Mouse (Mus musculus): ENCODE measurements around the gene Rhog. TPM values are rescaled to one million over a fixed set of nuclear protein-coding genes. Genes with fewer than 3 reads are reported as not detected.

The Rhog gene
- polyA plus RNA-seq, 1 experiment from 2014 or later = 59.6 TPM

GRCm38 (mm10) chr7:102259716-102260479, 4.0 kb upstream of the Rhog start:
- no peak overlapping the region for H3K4me3 ChIP-seq (ENCODE audit: low read length)
- H3K36me3 ChIP-seq (ENCODE audit: control insufficient read depth, insufficient read depth) = no peaks in the 10 kb centered on the region
- H3K9me3 ChIP-seq (replicated peaks; ENCODE audit: control insufficient read depth, low read length) = no peaks in the 10 kb centered on the region
- no peak overlapping the region for H3K4me2 ChIP-seq (ENCODE audit: low read depth, low read length)
- no peak overlapping the region for H3K27ac ChIP-seq (ENCODE audit: low read length)
- H3K9ac ChIP-seq (ENCODE audit: low read length) = no peak overlapping the region
- H3K27me3 ChIP-seq (ENCODE audit: control insufficient read depth, insufficient read depth, low read length) = peaks cover 2% of the 10 kb centered on the region; the same call in 1 of the 2 replicates
- 71% methylated on average over 10 of the region's 10 CpGs for WGBS
- ATAC-seq (replicated peaks; ENCODE audit: extremely low read depth, insufficient read depth, low FRiP score) = no peak
- H3K4me1 ChIP-seq (ENCODE audit: control insufficient read depth, insufficient read depth, low read length) = no peaks in the 10 kb centered on the region

- Histone ChIP-seq H3K36me3 (ENCODE audit: control insufficient read depth, insufficient read depth) (no peaks in the 10 kb centered on the region), H3K4me1 (ENCODE audit: control insufficient read depth, insufficient read depth, low read length) (no peaks in the 10 kb centered on the region), H3K4me3 (ENCODE audit: low read length) (no peak overlapping the region), H3K9ac (ENCODE audit: low read length) (no peak overlapping the region), H3K9me3 (replicated peaks; ENCODE audit: control insufficient read depth, low read length) (no peaks in the 10 kb centered on the region), H3K27ac (ENCODE audit: low read length) (no peak overlapping the region), H3K4me2 (ENCODE audit: low read depth, low read length) (no peak overlapping the region), H3K27me3 (ENCODE audit: control insufficient read depth, insufficient read depth, low read length) (no peaks in the 10 kb centered on the region; the same call in 1 of the 2 replicates)
- 73% methylated on average over 3 of the region's 3 CpGs for WGBS
- ATAC-seq (replicated peaks; ENCODE audit: extremely low read depth, insufficient read depth, low FRiP score) = no peak
Measured at GRCm38 (mm10) chr7:102258753-102259152, 2.9 kb upstream of the Rhog start.

- H3K36me3 ChIP-seq (ENCODE audit: control insufficient read depth, insufficient read depth) = no peaks in the 10 kb centered on the region
- H3K9ac ChIP-seq (ENCODE audit: low read length) = no peak overlapping the region
- no peak overlapping the region for H3K4me2 ChIP-seq (ENCODE audit: low read depth, low read length)
- no peaks in the 10 kb centered on the region; the same call in 1 of the 2 replicates for H3K27me3 ChIP-seq (ENCODE audit: control insufficient read depth, insufficient read depth, low read length)
- no peak overlapping the region for H3K4me3 ChIP-seq (ENCODE audit: low read length)
- no peak overlapping the region for H3K27ac ChIP-seq (ENCODE audit: low read length)
- 16% methylated on average over 4 of the region's 4 CpGs for WGBS
- peak; percentile 32 for ATAC-seq (replicated peaks; ENCODE audit: extremely low read depth, insufficient read depth, low FRiP score)
- no peaks in the 10 kb centered on the region for H3K4me1 ChIP-seq (ENCODE audit: control insufficient read depth, insufficient read depth, low read length)
- H3K9me3 ChIP-seq (replicated peaks; ENCODE audit: control insufficient read depth, low read length) = no peaks in the 10 kb centered on the region
Measured at GRCm38 (mm10) chr7:102258189-102258588, 2.3 kb upstream of the Rhog start.

- no peak overlapping the region for H3K27ac ChIP-seq (ENCODE audit: low read length)
- 75% methylated on average over 3 of the region's 3 CpGs for WGBS
- no peaks in the 10 kb centered on the region for H3K36me3 ChIP-seq (ENCODE audit: control insufficient read depth, insufficient read depth)
- no peak overlapping the region for H3K9ac ChIP-seq (ENCODE audit: low read length)
- no peaks in the 10 kb centered on the region; the same call in 1 of the 2 replicates for H3K27me3 ChIP-seq (ENCODE audit: control insufficient read depth, insufficient read depth, low read length)
- no peak for ATAC-seq (replicated peaks; ENCODE audit: extremely low read depth, insufficient read depth, low FRiP score)
- H3K4me1 ChIP-seq (ENCODE audit: control insufficient read depth, insufficient read depth, low read length) = no peaks in the 10 kb centered on the region
- H3K4me2 ChIP-seq (ENCODE audit: low read depth, low read length) = no peak overlapping the region
- H3K9me3 ChIP-seq (replicated peaks; ENCODE audit: control insufficient read depth, low read length) = no peaks in the 10 kb centered on the region
- no peak overlapping the region for H3K4me3 ChIP-seq (ENCODE audit: low read length)
Measured at GRCm38 (mm10) chr7:102256636-102257035, 782 bp upstream of the Rhog start.

GRCm38 (mm10) chr7:102253631-102254030, 2.2 kb downstream of the Rhog start:
- no peaks in the 10 kb centered on the region for H3K36me3 ChIP-seq (ENCODE audit: control insufficient read depth, insufficient read depth)
- peaks cover 12% of the 10 kb centered on the region for H3K4me1 ChIP-seq (ENCODE audit: control insufficient read depth, insufficient read depth, low read length)
- H3K4me2 ChIP-seq (ENCODE audit: low read depth, low read length) = no peak overlapping the region
- no peaks in the 10 kb centered on the region for H3K9me3 ChIP-seq (replicated peaks; ENCODE audit: control insufficient read depth, low read length)
- no peak overlapping the region for H3K4me3 ChIP-seq (ENCODE audit: low read length)
- no peak for ATAC-seq (replicated peaks; ENCODE audit: extremely low read depth, insufficient read depth, low FRiP score)
- 75% methylated on average over 1 of the region's 1 CpGs for WGBS
- no peak overlapping the region for H3K27ac ChIP-seq (ENCODE audit: low read length)
- no peak overlapping the region for H3K9ac ChIP-seq (ENCODE audit: low read length)
- H3K27me3 ChIP-seq (ENCODE audit: control insufficient read depth, insufficient read depth, low read length) = no peaks in the 10 kb centered on the region; the same call in 1 of the 2 replicates

GRCm38 (mm10) chr7:102250631-102251214, 5.1 kb downstream of the Rhog start:
- ATAC-seq (replicated peaks; ENCODE audit: extremely low read depth, insufficient read depth, low FRiP score) = peak; percentile 79
- no peaks in the 10 kb centered on the region for H3K9me3 ChIP-seq (replicated peaks; ENCODE audit: control insufficient read depth, low read length)
- H3K4me1 ChIP-seq (ENCODE audit: control insufficient read depth, insufficient read depth, low read length) = peaks cover 40% of the 10 kb centered on the region
- H3K4me3 ChIP-seq (ENCODE audit: low read length) = peak overlapping the region; percentile 94
- H3K36me3 ChIP-seq (ENCODE audit: control insufficient read depth, insufficient read depth) = no peaks in the 10 kb centered on the region
- peak overlapping the region; percentile 91 for H3K27ac ChIP-seq (ENCODE audit: low read length)
- H3K27me3 ChIP-seq (ENCODE audit: control insufficient read depth, insufficient read depth, low read length) = no peaks in the 10 kb centered on the region
- H3K4me2 ChIP-seq (ENCODE audit: low read depth, low read length) = peak overlapping the region; percentile 84
- under 1% methylated on average over 32 of the region's 33 CpGs for WGBS
- H3K9ac ChIP-seq (ENCODE audit: low read length) = peak overlapping the region; percentile 99

- peak overlapping the region; percentile 99 for H3K9ac ChIP-seq (ENCODE audit: low read length)
- no peaks in the 10 kb centered on the region for H3K36me3 ChIP-seq (ENCODE audit: control insufficient read depth, insufficient read depth)
- no peaks in the 10 kb centered on the region for H3K9me3 ChIP-seq (replicated peaks; ENCODE audit: control insufficient read depth, low read length)
- H3K27me3 ChIP-seq (ENCODE audit: control insufficient read depth, insufficient read depth, low read length) = no peaks in the 10 kb centered on the region
- WGBS = under 1% methylated on average over 31 of the region's 49 CpGs
- peak overlapping the region; percentile 91 for H3K27ac ChIP-seq (ENCODE audit: low read length)
- H3K4me1 ChIP-seq (ENCODE audit: control insufficient read depth, insufficient read depth, low read length) = peaks cover 46% of the 10 kb centered on the region
- peak; percentile 85 for ATAC-seq (replicated peaks; ENCODE audit: extremely low read depth, insufficient read depth, low FRiP score)
- H3K4me2 ChIP-seq (ENCODE audit: low read depth, low read length) = peak overlapping the region; percentile 84
- H3K4me3 ChIP-seq (ENCODE audit: low read length) = peak overlapping the region; percentile 94
Measured at GRCm38 (mm10) chr7:102249896-102250630, 5.8 kb downstream of the Rhog start.

- Histone ChIP-seq H3K4me3 (ENCODE audit: low read length) (peak overlapping the region; percentile 94), H3K27me3 (ENCODE audit: control insufficient read depth, insufficient read depth, low read length) (no peaks in the 10 kb centered on the region), H3K9me3 (replicated peaks; ENCODE audit: control insufficient read depth, low read length) (no peaks in the 10 kb centered on the region), H3K27ac (ENCODE audit: low read length) (peak overlapping the region; percentile 91), H3K9ac (ENCODE audit: low read length) (peak overlapping the region; percentile 99), H3K36me3 (ENCODE audit: control insufficient read depth, insufficient read depth) (no peaks in the 10 kb centered on the region), H3K4me2 (ENCODE audit: low read depth, low read length) (peak overlapping the region; percentile 84), H3K4me1 (ENCODE audit: control insufficient read depth, insufficient read depth, low read length) (peaks cover 52% of the 10 kb centered on the region)
- WGBS = under 1% methylated on average over 23 of the region's 23 CpGs
- ATAC-seq (replicated peaks; ENCODE audit: extremely low read depth, insufficient read depth, low FRiP score) = peak; percentile 25
Measured at GRCm38 (mm10) chr7:102249531-102249895, 6.3 kb downstream of the Rhog start.
